Mouse (Mus musculus): ENCODE measurements around the gene Dnajc17.

DNA sequence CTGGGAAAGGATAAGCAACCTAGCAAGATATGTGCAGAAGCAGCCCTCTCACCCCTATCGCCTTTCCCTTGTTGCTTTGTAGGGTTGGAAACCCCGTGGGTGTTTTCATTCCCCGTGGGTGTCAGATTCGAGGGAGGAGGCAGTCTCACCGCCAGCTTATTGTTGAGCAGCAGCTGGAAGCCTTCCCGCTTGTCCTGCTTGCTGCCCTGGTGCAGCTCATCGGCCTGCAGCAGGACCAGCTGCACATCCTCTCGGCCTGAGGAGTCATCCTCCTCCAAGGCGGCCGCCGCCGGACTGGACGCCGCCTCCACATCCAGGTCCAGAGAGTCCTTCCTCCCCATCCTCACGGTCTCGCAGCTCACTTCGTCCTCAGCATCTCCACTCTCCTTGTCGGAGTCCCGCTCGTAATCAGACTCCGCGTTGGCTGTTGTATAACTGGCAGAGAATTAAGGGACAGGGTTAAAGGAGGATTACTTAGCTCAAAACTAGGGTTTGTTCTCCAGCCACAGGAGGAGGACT, 61.4 kb downstream of the Dnajc17 start:
- TF ChIP-seq CTCF (IDR thresholded peaks at IDR 0.05; ENCODE audit: low read depth): no peak
- TF ChIP-seq EP300 (IDR thresholded peaks at IDR 0.05; ENCODE audit: low read depth): no peak

All from liver, postnatal 0 days (tissue).